Mouse (Mus musculus): ENCODE results near the gene Tmcc3. TPM values are rescaled to one million over a fixed set of nuclear protein-coding genes. Genes with fewer than 3 reads are reported as not detected.

Gene Tmcc3
- polyA plus RNA-seq, 1 experiment from 2014 or later, result 17.4 TPM

DNA sequence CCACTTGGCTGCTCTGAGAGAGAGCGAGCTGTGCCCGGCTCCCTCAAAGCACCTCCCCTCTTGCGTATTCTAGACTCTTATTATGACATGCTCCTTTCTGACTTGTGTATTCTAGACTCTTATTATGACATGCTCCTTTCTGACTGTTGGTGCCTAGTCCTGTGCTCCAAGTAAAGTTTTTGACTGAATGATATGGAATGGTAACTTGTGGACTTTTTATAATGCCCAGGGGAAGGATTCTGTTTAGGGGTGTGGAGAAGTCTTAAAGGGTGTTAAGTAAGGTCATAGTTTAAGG lies 209.3 kb downstream of the Tmcc3 start:
- Histone ChIP-seq H3K4me2 (ENCODE audit: low read depth, low read length) (peak overlapping the region; percentile 45; the same call in 1 of the 2 replicates), H3K36me3 (ENCODE audit: control insufficient read depth, insufficient read depth, low read length) (no peaks in the 10 kb centered on the region), H3K9ac (ENCODE audit: low read depth, low read length) (no peak overlapping the region), H3K27ac (replicated peaks; ENCODE audit: low read depth, low read length) (no peak overlapping the region), H3K4me1 (ENCODE audit: control insufficient read depth, insufficient read depth, low read length) (peaks cover 36% of the 10 kb centered on the region), H3K4me3 (ENCODE audit: low read depth, low read length) (no peak overlapping the region), H3K9me3 (ENCODE audit: control insufficient read depth, low read length) (no peaks in the 10 kb centered on the region), H3K27me3 (replicated peaks; ENCODE audit: control insufficient read depth, insufficient read depth, low read length) (peaks cover 3% of the 10 kb centered on the region; the same call in 1 of the 2 replicates)
- WGBS, result 24% methylated on average over 3 of the region's 3 CpGs
- DNase-seq (ENCODE audit: low spot score) (no peak), ATAC-seq (ENCODE audit: low read depth) (0 out of 2 replicates have a peak, but pooled peaks have one; percentile 8)

DNA sequence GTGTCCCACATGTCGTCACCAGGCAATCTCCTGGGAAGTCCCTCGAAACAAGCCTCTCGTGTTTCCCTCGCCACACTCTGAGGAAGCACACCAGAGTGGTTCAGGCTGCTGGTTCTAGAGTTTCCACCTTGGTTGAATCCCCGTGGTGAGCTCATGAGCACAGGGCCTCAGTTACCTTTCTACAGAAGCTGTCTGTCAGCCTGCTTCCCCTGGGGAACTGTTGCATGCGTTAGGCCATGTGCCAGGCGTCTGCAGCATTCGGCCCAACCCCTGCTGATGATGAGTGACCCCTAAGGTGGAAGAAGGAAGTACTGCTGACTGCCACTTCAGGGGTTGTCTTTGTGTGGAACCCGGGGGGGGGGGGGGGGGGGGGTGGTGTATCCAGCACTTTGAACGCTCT lies 210.0 kb downstream of the Tmcc3 start:
- H3K36me3 ChIP-seq (ENCODE audit: control insufficient read depth, insufficient read depth, low read length), result no peaks in the 10 kb centered on the region
- H3K4me2 ChIP-seq (ENCODE audit: low read depth, low read length), result no peak overlapping the region
- no peak overlapping the region for H3K9ac ChIP-seq (ENCODE audit: low read depth, low read length)
- peaks cover 36% of the 10 kb centered on the region for H3K4me1 ChIP-seq (ENCODE audit: control insufficient read depth, insufficient read depth, low read length)
- H3K27me3 ChIP-seq (replicated peaks; ENCODE audit: control insufficient read depth, insufficient read depth, low read length), result no peaks in the 10 kb centered on the region; the same call in 1 of the 2 replicates
- no peak overlapping the region for H3K4me3 ChIP-seq (ENCODE audit: low read depth, low read length)
- 35% methylated on average over 9 of the region's 10 CpGs for WGBS
- DNase-seq (ENCODE audit: low spot score) (peak; percentile 50), ATAC-seq (ENCODE audit: low read depth) (peak; percentile 34; the same call in 1 of the 2 replicates)
- H3K27ac ChIP-seq (replicated peaks; ENCODE audit: low read depth, low read length), result no peak overlapping the region
- H3K9me3 ChIP-seq (ENCODE audit: control insufficient read depth, low read length), result no peaks in the 10 kb centered on the region

DNA sequence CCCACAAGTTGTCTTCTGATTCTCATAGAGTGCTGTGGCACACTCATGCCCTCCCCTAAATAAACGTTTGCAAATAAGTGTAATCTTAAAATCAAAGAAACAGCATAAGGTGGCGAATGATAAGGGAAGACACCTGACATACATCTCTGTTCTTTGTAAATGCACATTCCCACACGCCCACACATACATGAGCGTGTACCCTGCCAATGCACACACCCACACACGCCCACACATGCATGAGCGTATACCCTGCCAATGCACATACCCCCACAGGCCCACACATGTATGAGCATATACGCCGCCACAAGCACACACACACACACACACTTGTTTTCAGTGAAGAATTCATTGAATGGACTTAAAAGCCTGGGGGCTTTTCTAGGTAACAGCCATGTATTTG lies 211.5 kb downstream of the Tmcc3 start:
- peak overlapping the region; percentile 49; the same call in 1 of the 2 replicates for H3K27ac ChIP-seq (replicated peaks; ENCODE audit: low read depth, low read length)
- no peaks in the 10 kb centered on the region for H3K36me3 ChIP-seq (ENCODE audit: control insufficient read depth, insufficient read depth, low read length)
- no peaks in the 10 kb centered on the region for H3K9me3 ChIP-seq (ENCODE audit: control insufficient read depth, low read length)
- H3K4me3 ChIP-seq (ENCODE audit: low read depth, low read length), result no peak overlapping the region
- H3K4me1 ChIP-seq (ENCODE audit: control insufficient read depth, insufficient read depth, low read length), result peaks cover 36% of the 10 kb centered on the region
- 68% methylated on average over 8 of the region's 8 CpGs for WGBS
- ATAC-seq (ENCODE audit: low read depth), result 0 out of 2 replicates have a peak, but pooled peaks have one; percentile 31
- no peak for DNase-seq (ENCODE audit: low spot score)
- no peaks in the 10 kb centered on the region; the same call in 1 of the 2 replicates for H3K27me3 ChIP-seq (replicated peaks; ENCODE audit: control insufficient read depth, insufficient read depth, low read length)
- H3K9ac ChIP-seq (ENCODE audit: low read depth, low read length), result no peak overlapping the region
- H3K4me2 ChIP-seq (ENCODE audit: low read depth, low read length), result no peak overlapping the region

DNA sequence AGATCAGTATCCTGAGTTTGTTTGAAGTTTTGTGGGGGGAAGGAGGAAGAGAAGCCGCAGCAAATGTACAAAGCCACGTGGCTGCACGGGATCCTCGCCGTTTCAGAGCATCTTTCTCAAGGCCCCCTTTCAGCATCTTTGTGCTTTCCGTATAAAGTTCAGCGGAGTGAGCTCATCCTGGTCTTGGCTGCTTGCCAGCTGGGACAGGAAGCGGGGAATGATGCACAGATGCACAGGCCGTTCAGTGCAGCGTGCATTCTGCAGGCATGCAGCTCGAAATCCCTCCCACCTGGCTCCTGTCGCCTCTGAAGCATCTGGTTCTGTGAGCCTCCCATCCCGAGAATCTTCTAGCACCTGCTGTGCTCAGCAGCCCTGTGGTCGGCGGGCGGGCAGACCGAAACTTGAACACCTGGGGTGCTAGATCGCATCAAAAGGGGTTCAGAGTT lies 212.0 kb downstream of the Tmcc3 start:
- Histone ChIP-seq H3K4me1 (ENCODE audit: control insufficient read depth, insufficient read depth, low read length) (peaks cover 36% of the 10 kb centered on the region), H3K36me3 (ENCODE audit: control insufficient read depth, insufficient read depth, low read length) (no peaks in the 10 kb centered on the region), H3K27ac (replicated peaks; ENCODE audit: low read depth, low read length) (peak overlapping the region; percentile 49; the same call in 1 of the 2 replicates), H3K4me3 (ENCODE audit: low read depth, low read length) (no peak overlapping the region), H3K4me2 (ENCODE audit: low read depth, low read length) (peak overlapping the region; percentile 16; the same call in 1 of the 2 replicates), H3K27me3 (replicated peaks; ENCODE audit: control insufficient read depth, insufficient read depth, low read length) (no peaks in the 10 kb centered on the region), H3K9me3 (ENCODE audit: control insufficient read depth, low read length) (no peaks in the 10 kb centered on the region), H3K9ac (ENCODE audit: low read depth, low read length) (no peak overlapping the region)
- 3% methylated on average over 18 of the region's 18 CpGs for WGBS
- ATAC-seq (ENCODE audit: low read depth) (peak; percentile 70), DNase-seq (ENCODE audit: low spot score) (peak; percentile 94)

DNA sequence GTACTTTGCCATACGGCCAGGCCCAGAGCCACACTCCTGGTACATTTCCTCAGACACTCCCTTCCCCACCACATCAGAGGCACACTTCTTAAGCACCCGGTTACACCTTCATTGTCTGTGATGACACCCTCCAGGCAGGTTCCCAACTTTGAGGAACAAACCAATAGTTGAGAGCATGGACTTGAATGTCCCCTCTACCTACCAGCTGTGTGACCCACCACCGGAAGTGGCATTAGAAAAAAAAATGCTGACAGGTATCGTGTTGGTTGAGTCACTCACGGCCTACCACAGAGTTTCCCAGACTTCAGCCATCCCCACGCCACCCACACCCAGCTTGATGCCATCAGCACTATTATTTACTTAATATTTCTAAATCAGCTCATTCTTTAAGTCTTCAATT lies 213.2 kb downstream of the Tmcc3 start:
- WGBS, result 65% methylated on average over 6 of the region's 6 CpGs
- no peak overlapping the region for H3K4me3 ChIP-seq (ENCODE audit: low read depth, low read length)
- H3K27ac ChIP-seq (replicated peaks; ENCODE audit: low read depth, low read length), result no peak overlapping the region
- no peak for DNase-seq (ENCODE audit: low spot score)
- no peak overlapping the region for H3K9ac ChIP-seq (ENCODE audit: low read depth, low read length)
- H3K27me3 ChIP-seq (replicated peaks; ENCODE audit: control insufficient read depth, insufficient read depth, low read length), result no peaks in the 10 kb centered on the region
- no peak for ATAC-seq (ENCODE audit: low read depth)
- H3K4me2 ChIP-seq (ENCODE audit: low read depth, low read length), result no peak overlapping the region
- H3K9me3 ChIP-seq (ENCODE audit: control insufficient read depth, low read length), result no peaks in the 10 kb centered on the region
- peaks cover 34% of the 10 kb centered on the region for H3K4me1 ChIP-seq (ENCODE audit: control insufficient read depth, insufficient read depth, low read length)
- H3K36me3 ChIP-seq (ENCODE audit: control insufficient read depth, insufficient read depth, low read length), result no peaks in the 10 kb centered on the region

DNA sequence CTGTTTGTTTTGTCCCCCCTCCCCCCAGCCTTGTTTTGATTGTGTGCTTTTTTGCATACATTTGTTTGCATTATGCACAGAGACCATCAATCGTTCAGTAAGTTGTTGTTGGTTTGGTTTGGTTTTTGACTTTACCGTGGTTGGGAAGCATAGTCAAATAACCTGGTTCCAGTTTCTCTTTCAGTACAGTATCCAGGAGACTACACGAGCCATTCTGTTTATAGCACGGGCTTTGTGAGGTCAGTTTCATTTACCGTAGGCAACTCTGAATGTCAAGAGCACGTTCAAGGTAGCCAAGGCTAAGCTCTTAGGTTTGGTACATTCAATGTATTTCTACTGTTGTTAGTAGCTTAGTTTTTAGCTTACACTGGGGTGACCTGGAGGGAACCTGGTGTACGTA lies 214.0 kb downstream of the Tmcc3 start:
- no peak overlapping the region for H3K4me3 ChIP-seq (ENCODE audit: low read depth, low read length)
- no peaks in the 10 kb centered on the region for H3K36me3 ChIP-seq (ENCODE audit: control insufficient read depth, insufficient read depth, low read length)
- H3K4me2 ChIP-seq (ENCODE audit: low read depth, low read length), result no peak overlapping the region
- no peak overlapping the region for H3K9ac ChIP-seq (ENCODE audit: low read depth, low read length)
- H3K4me1 ChIP-seq (ENCODE audit: control insufficient read depth, insufficient read depth, low read length), result peaks cover 26% of the 10 kb centered on the region
- H3K9me3 ChIP-seq (ENCODE audit: control insufficient read depth, low read length), result no peaks in the 10 kb centered on the region
- ATAC-seq (ENCODE audit: low read depth) (no peak), DNase-seq (ENCODE audit: low spot score) (no peak)
- 76% methylated on average over 7 of the region's 7 CpGs for WGBS
- no peak overlapping the region for H3K27ac ChIP-seq (replicated peaks; ENCODE audit: low read depth, low read length)
- no peaks in the 10 kb centered on the region for H3K27me3 ChIP-seq (replicated peaks; ENCODE audit: control insufficient read depth, insufficient read depth, low read length)

DNA sequence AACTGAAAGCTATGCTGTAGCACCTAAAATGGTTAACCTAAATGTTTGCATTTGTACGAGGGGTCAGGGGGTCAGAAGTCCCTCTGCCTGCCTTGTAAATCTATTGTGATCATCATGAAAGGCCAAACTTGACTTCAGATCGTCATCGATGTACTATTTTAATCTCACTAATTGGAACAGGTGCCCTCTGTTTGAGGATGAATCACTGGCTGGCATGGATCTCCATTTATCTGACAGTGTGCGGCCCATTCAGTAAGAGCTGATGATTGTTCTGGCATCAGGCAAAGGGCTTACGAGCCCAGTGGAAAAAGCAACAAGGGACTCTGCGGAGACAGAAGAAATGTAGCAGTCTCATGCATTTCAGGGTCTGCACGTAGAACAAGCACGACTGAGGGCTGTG lies 215.1 kb downstream of the Tmcc3 start:
- DNase-seq (ENCODE audit: low spot score), result no peak
- peaks cover 18% of the 10 kb centered on the region for H3K4me1 ChIP-seq (ENCODE audit: control insufficient read depth, insufficient read depth, low read length)
- no peak overlapping the region for H3K9ac ChIP-seq (ENCODE audit: low read depth, low read length)
- WGBS, result 78% methylated on average over 8 of the region's 8 CpGs
- H3K4me2 ChIP-seq (ENCODE audit: low read depth, low read length), result no peak overlapping the region
- no peaks in the 10 kb centered on the region for H3K36me3 ChIP-seq (ENCODE audit: control insufficient read depth, insufficient read depth, low read length)
- H3K27ac ChIP-seq (replicated peaks; ENCODE audit: low read depth, low read length), result no peak overlapping the region
- H3K27me3 ChIP-seq (replicated peaks; ENCODE audit: control insufficient read depth, insufficient read depth, low read length), result no peaks in the 10 kb centered on the region
- no peak overlapping the region for H3K4me3 ChIP-seq (ENCODE audit: low read depth, low read length)
- no peaks in the 10 kb centered on the region for H3K9me3 ChIP-seq (ENCODE audit: control insufficient read depth, low read length)
- no peak for ATAC-seq (ENCODE audit: low read depth)

DNA sequence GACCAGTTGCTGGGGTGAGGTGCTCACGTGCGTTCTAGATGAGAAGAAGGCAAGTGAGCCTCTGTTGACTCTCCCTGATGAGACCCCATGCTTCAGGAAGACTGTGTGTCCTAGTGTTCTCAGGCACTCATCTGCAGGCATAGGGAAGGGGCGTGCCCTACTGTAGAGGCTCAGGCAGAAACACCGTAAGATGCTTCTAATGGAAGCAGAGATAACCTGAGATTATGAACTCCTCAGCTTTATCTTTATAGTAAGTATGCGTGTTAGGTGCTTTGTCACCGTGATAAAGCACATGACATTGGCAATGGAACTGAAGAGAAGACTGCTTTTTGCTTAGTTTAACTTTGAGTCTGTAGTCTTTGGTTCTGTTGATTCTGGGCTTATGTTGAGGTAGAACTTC lies 215.5 kb downstream of the Tmcc3 start:
- Histone ChIP-seq H3K9me3 (ENCODE audit: control insufficient read depth, low read length) (no peaks in the 10 kb centered on the region), H3K4me1 (ENCODE audit: control insufficient read depth, insufficient read depth, low read length) (peaks cover 14% of the 10 kb centered on the region), H3K27ac (replicated peaks; ENCODE audit: low read depth, low read length) (no peak overlapping the region), H3K9ac (ENCODE audit: low read depth, low read length) (no peak overlapping the region), H3K36me3 (ENCODE audit: control insufficient read depth, insufficient read depth, low read length) (no peaks in the 10 kb centered on the region), H3K27me3 (replicated peaks; ENCODE audit: control insufficient read depth, insufficient read depth, low read length) (no peaks in the 10 kb centered on the region), H3K4me3 (ENCODE audit: low read depth, low read length) (no peak overlapping the region), H3K4me2 (ENCODE audit: low read depth, low read length) (no peak overlapping the region)
- no peak for DNase-seq (ENCODE audit: low spot score)
- ATAC-seq (ENCODE audit: low read depth), result no peak
- 85% methylated on average over 6 of the region's 6 CpGs for WGBS

DNA sequence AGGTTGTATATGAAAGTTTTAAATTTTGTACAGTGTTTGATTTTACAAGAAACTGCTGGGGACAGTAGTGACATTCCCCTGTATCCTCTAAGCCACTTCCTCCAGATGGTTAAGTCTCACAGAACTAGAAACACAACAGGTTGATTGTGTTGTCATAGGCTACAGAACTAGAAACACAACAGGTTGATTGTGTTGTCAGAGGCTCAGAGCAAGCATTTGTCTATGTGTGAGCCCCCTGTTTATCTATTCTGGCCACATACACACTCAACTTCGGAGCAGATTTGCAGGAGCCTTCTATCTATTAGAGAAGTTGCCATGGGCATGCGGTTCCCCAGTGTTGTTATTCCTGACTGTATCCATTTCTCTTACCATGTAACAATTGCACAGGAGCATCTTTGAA lies 218.3 kb downstream of the Tmcc3 start:
- 62% methylated on average over 2 of the region's 2 CpGs for WGBS
- ATAC-seq (ENCODE audit: low read depth) (no peak), DNase-seq (ENCODE audit: low spot score) (no peak)
- no peak overlapping the region for H3K4me2 ChIP-seq (ENCODE audit: low read depth, low read length)
- no peaks in the 10 kb centered on the region; the same call in 1 of the 2 replicates for H3K4me1 ChIP-seq (ENCODE audit: control insufficient read depth, insufficient read depth, low read length)
- no peak overlapping the region for H3K9ac ChIP-seq (ENCODE audit: low read depth, low read length)
- H3K27me3 ChIP-seq (replicated peaks; ENCODE audit: control insufficient read depth, insufficient read depth, low read length), result no peaks in the 10 kb centered on the region
- no peaks in the 10 kb centered on the region for H3K36me3 ChIP-seq (ENCODE audit: control insufficient read depth, insufficient read depth, low read length)
- H3K9me3 ChIP-seq (ENCODE audit: control insufficient read depth, low read length), result no peaks in the 10 kb centered on the region
- no peak overlapping the region for H3K27ac ChIP-seq (replicated peaks; ENCODE audit: low read depth, low read length)
- no peak overlapping the region for H3K4me3 ChIP-seq (ENCODE audit: low read depth, low read length)
